Mouse (Mus musculus) liver, postnatal 0 days (tissue): ENCODE measurements around the gene Agbl4. TPM values are rescaled to one million over a fixed set of nuclear protein-coding genes. Genes with fewer than 3 reads are reported as not detected.

ENCODE experiments used
- ATAC-seq: fragments of 200-750 bp; cut with Nextera tagmentation; 2 replicates; pipeline ENCODE4 v1.8.0; 2017; ENCODE audit warnings: mild to moderate bottlenecking, moderate library complexity
- DNase-seq: peaks from one replicate; pipeline ENCODE4 v3.0.0-alpha.2; 2016
- H3K27ac ChIP-seq: fragments of 300-500 bp; sonication (generic); 2 replicates; pipeline ENCODE4 v1.5.1; 2014; ENCODE audit warnings: antibody characterized with exemption, moderate library complexity, mild to moderate bottlenecking, low read depth
- H3K27me3 ChIP-seq: fragments of 300-500 bp; sonication (generic); 2 replicates; pipeline ENCODE4 v1.6.1; 2014; ENCODE audit warnings: low read length, control low read depth, mixed read lengths; ENCODE audit not compliant: insufficient read depth
- H3K36me3 ChIP-seq: fragments of 300-500 bp; sonication (generic); replicated peaks from 2 replicates; pipeline ENCODE4 v1.6.1; 2014; ENCODE audit warnings: mild to moderate bottlenecking, control low read depth, low read length, moderate library complexity, mixed read lengths; ENCODE audit not compliant: insufficient read depth
- H3K4me1 ChIP-seq: fragments of 300-500 bp; sonication (generic); 2 replicates; pipeline ENCODE4 v1.6.1; 2014; ENCODE audit warnings: antibody characterized with exemption, mild to moderate bottlenecking, control low read depth; ENCODE audit not compliant: insufficient read depth
- H3K4me2 ChIP-seq: fragments of 300-500 bp; sonication (generic); 2 replicates; pipeline ENCODE4 v1.6.1; 2014; ENCODE audit warnings: low read depth, mild to moderate bottlenecking, low read length, moderate library complexity, mixed read lengths
- H3K4me3 ChIP-seq: fragments of 300-500 bp; sonication (generic); 2 replicates; pipeline ENCODE4 v1.5.1; 2014; ENCODE audit warnings: low read depth, low read length
- H3K9ac ChIP-seq: fragments of 300-500 bp; sonication (generic); replicated peaks from 2 replicates; pipeline ENCODE4 v1.6.1; 2014; ENCODE audit warnings: mild to moderate bottlenecking, moderate library complexity
- H3K9me3 ChIP-seq: fragments of 300-500 bp; sonication (generic); 2 replicates; pipeline ENCODE4 v1.6.1; 2016; ENCODE audit warnings: mild to moderate bottlenecking, control low read depth, low read length, mixed read lengths
- CTCF ChIP-seq: sonication (generic); IDR thresholded peaks from 2 replicates; pipeline ENCODE4 v1.5.1; 2016; ENCODE audit warnings: antibody characterized with exemption, low read depth
- EP300 ChIP-seq: IDR thresholded peaks from 2 replicates; pipeline ENCODE4 v1.6.1; 2016; ENCODE audit warnings: antibody characterized with exemption, low read depth, mild to moderate bottlenecking
- WGBS: fragments of 180-500 bp; shearing (Covaris S2); extraction: QIAGEN DNeasy Blood & Tissue Kit; methylation state at CpG from one replicate; pipeline ENCODE4 v1.1.7; 2014; ENCODE audit not compliant: insufficient replicate concordance; 5-methylcytosine and 5-hydroxymethylcytosine counted together
- polyA plus RNA-seq: library from polyadenylated mRNA; unstranded; fragments of >200 nt; fragmentation: Nextera tagmentation; extraction: Ambion mirVana; gene quantifications from 2 replicates; pipeline ENCODE4 v1.2.1, GENCODE M21; 2015

Agbl4 gene
- polyA plus RNA-seq, 1 experiment from 2014 or later, result not detected

GRCm38 (mm10) chr4:111555426-111555825, 1158.0 kb downstream of the Agbl4 start:
- Histone ChIP-seq H3K9ac (no peak overlapping the region), H3K4me2 (no peak overlapping the region), H3K27me3 (no peaks in the 10 kb centered on the region), H3K9me3 (no peaks in the 10 kb centered on the region), H3K27ac (no peak overlapping the region), H3K4me3 (no peak overlapping the region), H3K36me3 (no peaks in the 10 kb centered on the region), H3K4me1 (no peaks in the 10 kb centered on the region)
- DNase-seq (no peak), ATAC-seq (no peak)
- WGBS, result 62% methylated on average over 2 of the region's 2 CpGs
- TF ChIP-seq EP300 (no peak), CTCF (no peak)

- DNase-seq (no peak), ATAC-seq (no peak)
- WGBS, result 86% methylated on average over 10 of the region's 10 CpGs
- no peak for TF ChIP-seq CTCF
- no peak for TF ChIP-seq EP300
- Histone ChIP-seq H3K4me3 (no peak overlapping the region), H3K27me3 (no peaks in the 10 kb centered on the region), H3K4me1 (no peaks in the 10 kb centered on the region), H3K9me3 (no peaks in the 10 kb centered on the region), H3K4me2 (no peak overlapping the region), H3K27ac (no peak overlapping the region), H3K9ac (no peak overlapping the region), H3K36me3 (no peaks in the 10 kb centered on the region)
Measured at GRCm38 (mm10) chr4:111577087-111577773, 1179.8 kb downstream of the Agbl4 start.

- no peaks in the 10 kb centered on the region for H3K9me3 ChIP-seq
- no peak for ATAC-seq
Measured at GRCm38 (mm10) chr4:111579115-111579862, 1181.8 kb downstream of the Agbl4 start.

GRCm38 (mm10) chr4:111579863-111580224, 1182.4 kb downstream of the Agbl4 start:
- 50% methylated on average over 4 of the region's 4 CpGs for WGBS
- no peak overlapping the region for H3K4me2 ChIP-seq
- no peak overlapping the region for H3K9ac ChIP-seq
- H3K4me3 ChIP-seq, result no peak overlapping the region
- H3K36me3 ChIP-seq, result no peaks in the 10 kb centered on the region
- no peak overlapping the region for H3K27ac ChIP-seq
- no peaks in the 10 kb centered on the region for H3K9me3 ChIP-seq
- no peaks in the 10 kb centered on the region for H3K27me3 ChIP-seq
- DNase-seq (no peak), ATAC-seq (no peak)
- no peaks in the 10 kb centered on the region for H3K4me1 ChIP-seq
- TF ChIP-seq EP300 (no peak), CTCF (no peak)

More at GRCm38 (mm10) chr4:111579115-111579862, 1181.8 kb downstream of the Agbl4 start:
- Histone ChIP-seq H3K27me3 (no peaks in the 10 kb centered on the region), H3K27ac (no peak overlapping the region), H3K36me3 (no peaks in the 10 kb centered on the region), H3K4me2 (no peak overlapping the region), H3K9ac (no peak overlapping the region), H3K4me3 (no peak overlapping the region), H3K4me1 (no peaks in the 10 kb centered on the region)
- DNase-seq, result no peak
- 51% methylated on average over 4 of the region's 4 CpGs for WGBS
- TF ChIP-seq EP300, result no peak
- no peak for TF ChIP-seq CTCF

- DNase-seq (no peak), ATAC-seq (no peak)
- Histone ChIP-seq H3K36me3 (no peaks in the 10 kb centered on the region), H3K4me1 (no peaks in the 10 kb centered on the region), H3K4me3 (no peak overlapping the region), H3K9ac (no peak overlapping the region), H3K27me3 (no peaks in the 10 kb centered on the region), H3K9me3 (no peaks in the 10 kb centered on the region), H3K4me2 (no peak overlapping the region), H3K27ac (no peak overlapping the region)
- TF ChIP-seq CTCF, result no peak
- no peak for TF ChIP-seq EP300
- 67% methylated on average over 1 of the region's 1 CpGs for WGBS
Measured at GRCm38 (mm10) chr4:111580239-111580638, 1182.8 kb downstream of the Agbl4 start.

- H3K36me3 ChIP-seq, result no peaks in the 10 kb centered on the region
- H3K9ac ChIP-seq, result no peak overlapping the region
- no peaks in the 10 kb centered on the region for H3K27me3 ChIP-seq
- ATAC-seq, result no peak
- no peaks in the 10 kb centered on the region for H3K4me1 ChIP-seq
- no peak for TF ChIP-seq CTCF
- H3K4me3 ChIP-seq, result no peak overlapping the region
- H3K9me3 ChIP-seq, result no peaks in the 10 kb centered on the region
- DNase-seq, result no peak
- H3K4me2 ChIP-seq, result no peak overlapping the region
- no peak overlapping the region for H3K27ac ChIP-seq
- 72% methylated on average over 10 of the region's 10 CpGs for WGBS
Measured at GRCm38 (mm10) chr4:111583562-111584237, 1186.2 kb downstream of the Agbl4 start.
